Mouse (Mus musculus) cortical plate, adult 2 months (tissue): ENCODE results near the gene Cpeb1. TPM values are rescaled to one million over a fixed set of nuclear protein-coding genes. Genes with fewer than 3 reads are reported as not detected.
A peak's percentile ranks its signal among the peaks of the same experiment; 100 is the strongest.

ENCODE experiments used
- H3K27ac ChIP-seq: fragments of 200-500 bp; 2 replicates; pipeline ENCODE4 v1.5.1; 2012; ENCODE audit warnings: low read length, control low read depth, inconsistent platforms; ENCODE audit not compliant: insufficient read depth
- H3K4me1 ChIP-seq: fragments of 200-500 bp; 2 replicates; pipeline ENCODE4 v1.6.1; 2011; ENCODE audit warnings: low read length; ENCODE audit not compliant: control insufficient read depth, insufficient read depth
- H3K4me3 ChIP-seq: fragments of 200-500 bp; 2 replicates; pipeline ENCODE4 v1.5.1; 2011; ENCODE audit warnings: mild to moderate bottlenecking, low read length, control low read depth; ENCODE audit not compliant: insufficient read depth
- CTCF ChIP-seq: fragments of 200-500 bp; IDR thresholded peaks from 2 replicates; pipeline ENCODE4 v1.5.1; 2011; ENCODE audit warnings: mild to moderate bottlenecking, control low read depth, low read length; ENCODE audit not compliant: insufficient read depth; ENCODE audit errors: extremely low read depth
- POLR2A ChIP-seq: fragments of 200-500 bp; IDR thresholded peaks from 2 replicates; pipeline ENCODE4 v1.6.1; 2011; ENCODE audit warnings: mild to moderate bottlenecking, low read length, control low read depth; ENCODE audit not compliant: insufficient read depth; ENCODE audit errors: extremely low read depth
- polyA plus RNA-seq: library from polyadenylated mRNA; depleted of rRNA; stranded (reverse); fragments of >200 nt; gene quantifications from 2 replicates; pipeline ENCODE4 v1.2.3, GENCODE M21; 2012

The Cpeb1 gene
- polyA plus RNA-seq, 1 experiment: 128 TPM

DNA sequence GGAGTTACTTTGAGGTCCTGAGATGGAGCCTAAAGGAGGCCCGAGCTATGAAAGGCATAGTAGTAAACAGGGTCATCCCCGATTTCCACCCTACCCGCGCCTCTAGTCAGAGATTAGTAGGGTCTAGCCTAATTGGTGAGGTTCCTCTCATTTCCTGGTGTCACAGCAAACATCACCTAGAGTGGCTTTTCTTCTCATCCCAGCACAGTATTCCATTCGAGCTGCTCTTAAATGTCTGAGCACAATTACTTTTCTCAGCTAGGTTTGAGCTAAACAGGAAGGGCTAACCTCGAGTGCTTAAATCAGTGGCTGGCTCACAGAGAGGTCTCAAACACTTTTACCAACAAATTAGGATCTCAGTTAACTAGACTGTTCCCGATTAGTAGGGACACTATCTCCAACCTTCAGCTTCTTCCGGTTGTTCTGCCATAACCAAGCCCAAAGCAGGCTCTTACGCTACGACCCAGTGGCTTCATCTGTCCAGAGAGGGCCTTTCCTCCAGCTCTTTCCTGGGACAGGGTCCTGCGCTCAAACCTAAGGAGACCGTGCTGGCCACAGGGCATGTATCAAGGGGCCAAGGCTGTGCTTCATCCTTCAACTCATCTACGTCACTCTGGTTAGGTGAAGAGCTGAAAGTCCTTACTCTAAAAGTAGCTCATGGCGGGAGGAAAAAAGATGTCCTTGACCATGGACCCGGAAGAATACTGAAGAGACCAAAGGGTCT is 109.7 kb downstream of the Cpeb1 start:
- TF ChIP-seq POLR2A (no peak), CTCF (no peak)
- Histone ChIP-seq H3K4me1 (peaks cover 2% of the 10 kb centered on the region; the same call in 1 of the 2 replicates), H3K27ac (no peak overlapping the region), H3K4me3 (peak overlapping the region; percentile 95)

- peak within 1 kb of the TSS; percentile 95 for H3K4me3 ChIP-seq
- TF ChIP-seq POLR2A (peak; percentile 88), CTCF (peak; percentile 73)
- H3K4me1 ChIP-seq: peaks cover 2% of the 10 kb centered on the region; the same call in 1 of the 2 replicates
- peak within 1 kb of the TSS; percentile 63; the same call in 1 of the 2 replicates for H3K27ac ChIP-seq
Observed at GRCm38 (mm10) chr7:81344544-81345446, 110.5 kb downstream of the Cpeb1 start, which contains the start of gene Rps17. Gene Rps17 (minus strand): TSS chr7:81345254.

DNA sequence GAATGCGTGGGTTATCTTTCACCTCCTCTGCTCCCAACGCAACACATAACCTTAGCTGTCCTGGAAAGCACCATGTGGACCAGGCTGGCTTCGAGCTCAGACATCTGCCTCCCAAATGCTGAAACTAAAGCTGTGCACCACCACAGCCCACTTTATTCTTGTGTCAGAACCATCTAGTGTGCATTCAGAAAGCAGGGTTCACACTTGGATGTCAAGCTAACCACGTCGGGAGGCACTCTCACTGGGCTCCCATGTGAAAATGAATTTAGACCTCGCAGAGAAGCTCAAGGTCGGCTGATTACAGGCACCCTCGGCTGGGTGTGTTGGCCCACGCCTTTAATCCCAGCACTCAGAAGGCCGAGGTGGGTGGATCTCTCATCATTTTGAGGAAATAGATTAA is 111.4 kb downstream of the Cpeb1 start:
- H3K4me1 ChIP-seq: peaks cover 2% of the 10 kb centered on the region; the same call in 1 of the 2 replicates
- no peak for TF ChIP-seq CTCF
- no peak for TF ChIP-seq POLR2A
- peak overlapping the region; percentile 95 for H3K4me3 ChIP-seq
- no peak overlapping the region for H3K27ac ChIP-seq

GRCm38 (mm10) chr7:81343316-81343715 is 111.9 kb downstream of the Cpeb1 start:
- Histone ChIP-seq H3K4me1 (peaks cover 2% of the 10 kb centered on the region; the same call in 1 of the 2 replicates), H3K27ac (no peak overlapping the region), H3K4me3 (peak overlapping the region; percentile 95)
- no peak for TF ChIP-seq POLR2A
- TF ChIP-seq CTCF: no peak

GRCm38 (mm10) chr7:81342356-81343094 is 112.7 kb downstream of the Cpeb1 start:
- Histone ChIP-seq H3K4me3 (no peak overlapping the region; the same call in 1 of the 2 replicates), H3K4me1 (peaks cover 2% of the 10 kb centered on the region; the same call in 1 of the 2 replicates), H3K27ac (no peak overlapping the region)
- TF ChIP-seq CTCF: no peak

DNA sequence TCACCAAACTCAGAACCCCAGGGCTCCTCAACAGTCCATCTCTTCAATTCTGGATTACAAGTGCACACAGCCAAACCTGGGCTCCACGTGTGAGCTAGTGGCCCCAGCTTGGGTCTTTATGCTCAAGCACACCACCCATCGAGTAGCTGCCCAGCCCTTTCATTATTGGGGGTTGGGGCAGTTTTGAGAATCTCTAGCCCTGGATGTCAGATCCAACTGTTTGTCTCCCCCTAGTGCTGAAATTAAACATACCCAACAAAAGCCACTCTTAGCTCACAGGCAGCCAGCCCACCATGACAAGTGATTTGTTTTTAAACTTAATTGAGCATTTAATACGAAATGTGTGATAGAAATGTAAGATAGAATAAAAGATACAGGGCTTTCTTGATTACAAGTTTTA is 113.7 kb downstream of the Cpeb1 start:
- TF ChIP-seq POLR2A (no peak), CTCF (peak; percentile 55)

DNA sequence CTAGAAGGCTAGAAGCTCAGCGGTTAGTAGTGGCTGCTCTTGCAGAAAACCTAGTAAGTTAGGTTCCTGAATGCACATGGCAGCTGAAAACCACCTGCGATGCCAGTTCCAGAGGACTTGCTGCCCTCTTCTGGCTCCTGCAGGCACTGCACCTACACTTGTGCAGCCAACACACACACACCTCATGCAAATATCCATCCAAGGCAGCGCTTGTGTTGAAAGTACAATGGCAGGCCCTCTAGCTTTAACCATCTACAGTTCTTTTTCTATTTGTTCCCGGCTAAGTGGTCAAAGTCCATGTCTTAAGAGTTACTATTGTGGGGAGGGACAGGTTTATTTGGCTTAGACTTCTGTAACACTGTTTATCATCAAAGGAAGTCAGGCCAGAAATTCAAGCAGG is 115.5 kb downstream of the Cpeb1 start:
- no peak overlapping the region for H3K4me3 ChIP-seq
- TF ChIP-seq POLR2A (no peak), CTCF (peak; percentile 66)
- no peak overlapping the region for H3K27ac ChIP-seq
- peaks cover 2% of the 10 kb centered on the region; the same call in 1 of the 2 replicates for H3K4me1 ChIP-seq

More for the DNA sequence above, 113.7 kb downstream of the Cpeb1 start:
- Histone ChIP-seq H3K27ac (no peak overlapping the region), H3K4me3 (no peak overlapping the region), H3K4me1 (peaks cover 2% of the 10 kb centered on the region; the same call in 1 of the 2 replicates)

GRCm38 (mm10) chr7:81338522-81338873 is 116.8 kb downstream of the Cpeb1 start:
- H3K4me3 ChIP-seq: no peak overlapping the region
- H3K4me1 ChIP-seq: peaks cover 2% of the 10 kb centered on the region; the same call in 1 of the 2 replicates
- no peak for TF ChIP-seq POLR2A
- no peak for TF ChIP-seq CTCF
- H3K27ac ChIP-seq: no peak overlapping the region
